Mouse (Mus musculus) G1E (cell line): ENCODE measurements around the gene Cbx6. TPM values are rescaled to one million over a fixed set of nuclear protein-coding genes. Genes with fewer than 3 reads are reported as not detected.

ENCODE experiments used
- ATAC-seq: 2 replicates; pipeline ENCODE4 v1.8.0; 2016; ENCODE audit warnings: mild to moderate bottlenecking; ENCODE audit not compliant: insufficient number of reproducible peaks, poor library complexity, low FRiP score, severe bottlenecking; ENCODE audit errors: extremely low read depth
- DNase-seq: peaks from one replicate; pipeline ENCODE4 v3.0.0; 2012; ENCODE audit warnings: low spot score
- H3K27me3 ChIP-seq: 2 replicates; pipeline ENCODE4 v1.6.1; 2012; ENCODE audit warnings: mild to moderate bottlenecking, low read length, inconsistent platforms; ENCODE audit not compliant: insufficient read depth
- H3K36me3 ChIP-seq: replicated peaks from 2 replicates; pipeline ENCODE3; 2012; ENCODE audit warnings: mild to moderate bottlenecking, inconsistent platforms
- H3K4me1 ChIP-seq: 2 replicates; pipeline ENCODE4 v1.6.1; 2012; ENCODE audit warnings: low read depth, low read length, inconsistent platforms, mixed read lengths; ENCODE audit not compliant: insufficient read depth
- H3K4me3 ChIP-seq: 2 replicates; pipeline ENCODE4 v1.5.1; 2012; ENCODE audit warnings: low read depth, mild to moderate bottlenecking, inconsistent platforms, low read length, moderate library complexity, mixed read lengths
- H3K9me3 ChIP-seq: replicated peaks from 2 replicates; pipeline ENCODE4 v1.6.1; 2012; ENCODE audit warnings: inconsistent platforms
- CTCF ChIP-seq: IDR thresholded peaks from 2 replicates; pipeline ENCODE4 v1.5.1; 2012; ENCODE audit warnings: low read depth, low read length, inconsistent platforms, mixed read lengths
- GATA1 ChIP-seq: IDR thresholded peaks from 2 replicates; pipeline ENCODE4 v1.6.1; 2012; ENCODE audit warnings: borderline replicate concordance, low read length, inconsistent platforms, mixed read lengths
- GATA2 ChIP-seq: IDR thresholded peaks from 2 replicates; pipeline ENCODE4 v1.6.1; 2012; ENCODE audit warnings: low read depth, low read length, inconsistent platforms, borderline replicate concordance
- POLR2AphosphoS5 ChIP-seq: IDR thresholded peaks from 2 replicates; pipeline ENCODE4 v1.6.1; 2012; ENCODE audit warnings: low read depth, low read length, inconsistent platforms; ENCODE audit not compliant: insufficient replicate concordance
- TAL1 ChIP-seq: conservative IDR thresholded peaks from 2 replicates; pipeline ENCODE4 v1.6.1; 2012; ENCODE audit warnings: low read depth, low read length, inconsistent platforms, mixed read lengths
- polyA plus RNA-seq: library from polyadenylated mRNA; stranded (reverse); fragments of >175 nt; gene quantifications from 2 replicates; pipeline ENCODE4 v1.2.3, GENCODE M21; 2012
- total RNA-seq, 2 experiments: library from RNA; stranded (forward) in 1 of 2; stranded (reverse) in 1 of 2; fragments of 200-1000 nt in 1 of 2; fragments of >200 nt in 1 of 2; fragmentation: Nextera tagmentation in 1 of 2; gene quantifications; 2 replicates each; pipeline ENCODE4 v1.2.3; 2014 to 2017

Gene Cbx6
- total and polyA plus RNA-seq, 3 experiments, result 1.4 to 6.1 (median 5.9) TPM

GRCm38 (mm10) chr15:79826221-79826935 lies 8.1 kb downstream of the Cbx6 start:
- Histone ChIP-seq H3K4me3 (no peak overlapping the region), H3K4me1 (peaks cover 7% of the 10 kb centered on the region; the same call in 1 of the 2 replicates), H3K36me3 (peaks cover 24% of the 10 kb centered on the region), H3K9me3 (no peaks in the 10 kb centered on the region), H3K27me3 (peaks cover 15% of the 10 kb centered on the region)
- TF ChIP-seq POLR2AphosphoS5 (no peak), TAL1 (no peak), CTCF (no peak), GATA2 (no peak), GATA1 (no peak)
- ATAC-seq, result no peak
- DNase-seq, result no peak

- no peak for TF ChIP-seq POLR2AphosphoS5
- peak; percentile 44 for TF ChIP-seq CTCF
- ATAC-seq (no peak), DNase-seq (no peak)
- Histone ChIP-seq H3K4me1 (peaks cover 7% of the 10 kb centered on the region; the same call in 1 of the 2 replicates), H3K9me3 (no peaks in the 10 kb centered on the region), H3K36me3 (peaks cover 24% of the 10 kb centered on the region), H3K27me3 (peaks cover 15% of the 10 kb centered on the region), H3K4me3 (no peak overlapping the region)
Measured at GRCm38 (mm10) chr15:79825146-79825825, 9.2 kb downstream of the Cbx6 start.

DNA sequence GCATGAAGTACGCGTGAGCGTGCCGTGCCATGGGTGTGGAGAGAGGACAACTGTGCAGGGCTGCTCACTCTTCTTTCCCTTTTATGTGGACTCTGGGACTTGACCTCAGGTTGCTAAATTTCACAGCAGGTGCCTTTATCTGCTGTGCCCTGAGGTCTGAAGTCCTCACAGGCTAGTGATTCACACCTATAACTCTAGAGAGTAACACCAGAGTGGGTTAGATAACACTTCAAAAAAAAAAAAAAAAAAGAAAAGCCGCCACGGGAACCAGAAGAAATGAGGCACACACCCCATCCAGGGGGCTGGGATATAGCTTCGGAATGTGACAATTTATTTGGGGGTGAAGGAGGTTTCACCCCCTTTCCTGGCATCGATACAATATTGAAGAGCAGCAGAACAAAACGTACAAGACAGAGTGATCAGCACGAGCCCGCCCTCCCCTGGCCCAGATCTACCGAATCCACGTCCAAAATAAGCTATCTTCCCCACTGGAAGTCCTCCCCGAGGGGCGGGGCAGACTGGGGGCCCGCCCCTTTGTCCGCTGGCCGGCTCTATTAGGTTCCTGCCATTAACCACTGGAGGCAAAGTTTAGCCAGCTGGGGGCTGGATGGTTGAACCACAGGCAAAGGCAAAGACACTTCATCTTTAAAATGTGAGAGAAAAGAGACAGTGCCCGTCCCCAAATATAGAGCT lies 10.8 kb downstream of the Cbx6 start:
- TF ChIP-seq CTCF (no peak), TAL1 (no peak), POLR2AphosphoS5 (no peak), GATA1 (no peak), GATA2 (no peak)
- peaks cover 7% of the 10 kb centered on the region; the same call in 1 of the 2 replicates for H3K4me1 ChIP-seq
- ATAC-seq (no peak), DNase-seq (no peak)
- no peak overlapping the region for H3K4me3 ChIP-seq
- H3K27me3 ChIP-seq, result peaks cover 15% of the 10 kb centered on the region
- H3K36me3 ChIP-seq, result peaks cover 23% of the 10 kb centered on the region
- no peaks in the 10 kb centered on the region for H3K9me3 ChIP-seq

DNA sequence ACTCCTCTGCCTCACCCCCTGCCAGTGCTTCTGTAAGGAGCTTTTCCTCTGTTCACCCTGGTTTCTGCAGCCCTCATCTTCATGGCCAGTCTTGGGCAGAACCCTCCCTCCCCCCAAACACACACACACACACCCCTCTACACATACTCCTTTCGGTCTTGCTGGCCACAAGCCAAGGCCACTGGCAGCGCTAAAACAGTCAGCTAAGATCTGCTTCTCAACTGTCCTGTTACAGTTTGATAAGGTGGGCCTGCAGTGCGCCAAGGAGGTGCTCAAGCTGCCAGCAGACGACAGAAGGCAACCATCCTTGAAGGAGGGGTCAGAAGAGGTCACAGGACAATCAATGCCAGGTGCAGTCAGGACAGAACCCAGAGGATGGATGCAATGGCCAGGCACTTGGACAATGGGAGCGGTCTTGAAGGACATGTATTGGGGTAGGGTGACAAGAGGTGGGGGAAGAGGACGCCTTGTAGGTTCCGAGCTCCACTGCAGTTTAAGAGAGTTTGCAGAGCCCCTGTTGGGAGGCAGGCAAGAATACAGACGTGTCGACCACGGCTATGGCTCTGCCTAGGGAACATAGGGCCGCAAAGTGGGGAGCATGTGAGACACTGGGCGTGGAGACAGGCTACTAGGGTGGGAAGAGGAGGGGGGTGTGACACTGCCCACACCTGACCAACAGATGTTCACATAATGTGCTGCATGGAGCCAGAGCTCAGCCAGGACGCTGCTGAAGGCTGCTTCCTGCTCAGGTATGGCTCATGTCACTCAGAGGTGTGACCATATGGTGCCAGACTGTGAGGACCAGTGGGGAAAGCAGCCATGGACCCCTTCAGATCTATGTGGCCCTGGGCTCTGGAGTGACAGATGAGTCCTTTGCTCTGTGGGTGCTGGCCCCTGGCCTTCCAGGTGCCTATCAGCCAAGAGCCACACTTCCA lies 12.0 kb downstream of the Cbx6 start:
- no peak for ATAC-seq
- no peak for DNase-seq
- Histone ChIP-seq H3K36me3 (peaks cover 15% of the 10 kb centered on the region), H3K4me3 (no peak overlapping the region), H3K27me3 (peaks cover 10% of the 10 kb centered on the region), H3K9me3 (peaks cover 4% of the 10 kb centered on the region; the same call in 1 of the 2 replicates), H3K4me1 (peaks cover 7% of the 10 kb centered on the region; the same call in 1 of the 2 replicates)
- TF ChIP-seq GATA2 (no peak), CTCF (no peak), POLR2AphosphoS5 (no peak), GATA1 (no peak), TAL1 (no peak)

GRCm38 (mm10) chr15:79818325-79818724 lies 16.2 kb downstream of the Cbx6 start:
- Histone ChIP-seq H3K4me1 (peaks cover 3% of the 10 kb centered on the region; the same call in 1 of the 2 replicates), H3K4me3 (no peak overlapping the region), H3K27me3 (peaks cover 20% of the 10 kb centered on the region), H3K36me3 (peaks cover 1% of the 10 kb centered on the region), H3K9me3 (peaks cover 4% of the 10 kb centered on the region; the same call in 1 of the 2 replicates)
- ATAC-seq (no peak), DNase-seq (no peak)
- TF ChIP-seq TAL1, result no peak
- TF ChIP-seq CTCF, result no peak
- TF ChIP-seq POLR2AphosphoS5, result no peak
- TF ChIP-seq GATA2, result no peak
- TF ChIP-seq GATA1, result no peak
